Mouse (Mus musculus): ENCODE data around the gene Acmsd. TPM values are rescaled to one million over a fixed set of nuclear protein-coding genes. Genes with fewer than 3 reads are reported as not detected.
"Not testable (repeated sequence)": the region's sequence is repeated elsewhere in the genome, so short reads cannot be mapped to it uniquely, and the experiment has no call there.

Gene Acmsd
- not detected for total RNA-seq (2021)

GRCm38 (mm10) chr1:127729096-127729495 is at the start of gene Acmsd:
Gene Acmsd, plus strand, starts transcription at chr1:127729413.
- intact Hi-C loops (cut with DNase I): no loop called here
- no peak for DNase-seq (ENCODE audit: low spot score in 2 of 2)

- intact Hi-C loops (cut with DNase I): loop anchor here (1.0 kb wide), 1 partner anchor 179 kb away; no protein-coding TSS in a partner anchor
- no peak for DNase-seq (ENCODE audit: low spot score in 2 of 2)
Measured at GRCm38 (mm10) chr1:127679498-127680133, 49.6 kb upstream of the Acmsd start, which contains the start of gene Tmem163. Gene Tmem163, minus strand, starts transcription at chr1:127679548.

GRCm38 (mm10) chr1:127696533-127696932 is 32.7 kb upstream of the Acmsd start:
- peak in 1 of 2 experiments; percentile 39 for DNase-seq (ENCODE audit: low spot score in 2 of 2)
- intact Hi-C loops (cut with DNase I): loop anchor here (5.0 kb wide), 1 partner anchor 71 kb away; no protein-coding TSS in a partner anchor

- DNase-seq (ENCODE audit: low spot score in 2 of 2): no peak
- intact Hi-C loops (cut with DNase I): no loop called here
Measured at GRCm38 (mm10) chr1:127702187-127702586, 27.0 kb upstream of the Acmsd start.

GRCm38 (mm10) chr1:127706269-127706668 is 22.9 kb upstream of the Acmsd start:
- DNase-seq (ENCODE audit: low spot score in 2 of 2): peak; percentile 15
- intact Hi-C loops (cut with DNase I): no loop called here

GRCm38 (mm10) chr1:127716441-127716840 is 12.8 kb upstream of the Acmsd start:
- DNase-seq (ENCODE audit: low spot score in 2 of 2): peak; percentile 41 to 74
- intact Hi-C loops (cut with DNase I): no loop called here

GRCm38 (mm10) chr1:127718290-127718689 is 10.9 kb upstream of the Acmsd start:
- intact Hi-C loops (cut with DNase I): no loop called here
- DNase-seq (ENCODE audit: low spot score in 2 of 2): no peak

GRCm38 (mm10) chr1:127723596-127723995 is 5.6 kb upstream of the Acmsd start:
- intact Hi-C loops (cut with DNase I): no loop called here

GRCm38 (mm10) chr1:127731086-127731485 is 1.9 kb downstream of the Acmsd start:
- intact Hi-C loops (cut with DNase I): no loop called here
- no peak for DNase-seq (ENCODE audit: low spot score in 2 of 2)

More at GRCm38 (mm10) chr1:127723596-127723995, 5.6 kb upstream of the Acmsd start:
- DNase-seq (ENCODE audit: low spot score in 2 of 2): no peak

GRCm38 (mm10) chr1:127732435-127732834 is 3.2 kb downstream of the Acmsd start:
- intact Hi-C loops (cut with DNase I): no loop called here
- DNase-seq (ENCODE audit: low spot score in 2 of 2): no peak

- no peak for DNase-seq (ENCODE audit: low spot score in 2 of 2)
- intact Hi-C loops (cut with DNase I): no loop called here
Measured at GRCm38 (mm10) chr1:127732841-127733240, 3.6 kb downstream of the Acmsd start.

GRCm38 (mm10) chr1:127735356-127735755 is 6.1 kb downstream of the Acmsd start:
- DNase-seq (ENCODE audit: low spot score in 2 of 2): no peak
- intact Hi-C loops (cut with DNase I): no loop called here

GRCm38 (mm10) chr1:127750401-127751102 is 21.3 kb downstream of the Acmsd start:
- intact Hi-C loops (cut with DNase I): no loop called here
- DNase-seq (ENCODE audit: low spot score in 2 of 2): no peak

GRCm38 (mm10) chr1:127755806-127756205 is 26.6 kb downstream of the Acmsd start:
- DNase-seq (ENCODE audit: low spot score in 2 of 2): no peak
- intact Hi-C loops (cut with DNase I): no loop called here

- DNase-seq (ENCODE audit: low spot score in 2 of 2): no peak
- intact Hi-C loops (cut with DNase I): no loop called here
Measured at GRCm38 (mm10) chr1:127756331-127757163, 27.3 kb downstream of the Acmsd start.

- intact Hi-C loops (cut with DNase I); DNase-seq (ENCODE audit: low spot score in 2 of 2): not testable (repeated sequence)
Measured at GRCm38 (mm10) chr1:127757164-127757545, 27.9 kb downstream of the Acmsd start.

GRCm38 (mm10) chr1:127765468-127765867 is 36.3 kb downstream of the Acmsd start:
- intact Hi-C loops (cut with DNase I): loop anchor here (1.0 to 5.0 kb wide), 3 partner anchors 68 to 269 kb away; no protein-coding TSS in a partner anchor
- DNase-seq (ENCODE audit: low spot score in 2 of 2): peak in 1 of 2 experiments; percentile 43

- DNase-seq (ENCODE audit: low spot score in 2 of 2): no peak
- intact Hi-C loops (cut with DNase I): loop anchor here (5.0 kb wide), 1 partner anchor 69 kb away; no protein-coding TSS in a partner anchor
Measured at GRCm38 (mm10) chr1:127766741-127767140, 37.5 kb downstream of the Acmsd start.

GRCm38 (mm10) chr1:127773198-127773802 is 44.1 kb downstream of the Acmsd start:
- no peak for DNase-seq (ENCODE audit: low spot score in 2 of 2)
- intact Hi-C loops (cut with DNase I): no loop called here

Measured in left cerebral cortex, postnatal 25 days (tissue).